Mouse (Mus musculus) ES-CJ7 (cell line): ENCODE data around the gene Coq10a.
"Not testable (repeated sequence)": the region's sequence is repeated elsewhere in the genome, so short reads cannot be mapped to it uniquely, and the experiment has no call there.

Experiments used
- DNase-seq: peaks from one replicate; pipeline ENCODE4 v3.0.0; 2011; ENCODE audit warnings: low read depth, low spot score

The Coq10a gene

GRCm38 (mm10) chr10:128344568-128345275, 24.1 kb downstream of the Coq10a start:
- peak; percentile 74 for DNase-seq

DNA sequence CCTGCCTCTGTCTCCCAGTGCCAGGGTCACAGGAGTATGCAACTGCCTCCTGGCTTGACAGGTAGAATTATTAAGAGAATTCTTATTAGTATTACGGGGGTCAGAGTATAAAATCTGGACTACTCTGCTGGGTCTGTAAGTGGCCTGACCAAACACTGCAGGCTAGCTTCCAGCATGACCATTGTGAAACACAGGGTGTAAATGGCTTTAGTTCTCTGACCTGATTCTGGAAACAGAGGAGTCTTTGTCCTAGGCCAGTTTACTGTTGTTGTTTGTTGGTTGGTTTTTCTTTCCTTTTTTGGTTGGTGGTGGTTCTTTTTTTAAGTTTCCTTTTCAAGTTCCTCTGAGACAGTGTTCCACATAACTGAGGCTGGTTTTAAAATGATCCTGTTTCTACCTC, 25.4 kb downstream of the Coq10a start:
- no peak for DNase-seq

GRCm38 (mm10) chr10:128340257-128340656, 28.5 kb downstream of the Coq10a start:
- peak; percentile 78 for DNase-seq

GRCm38 (mm10) chr10:128338948-128339347, 29.8 kb downstream of the Coq10a start:
- no peak for DNase-seq

- DNase-seq: peak; percentile 30
Observed at GRCm38 (mm10) chr10:128338415-128338814, 30.4 kb downstream of the Coq10a start.

DNA sequence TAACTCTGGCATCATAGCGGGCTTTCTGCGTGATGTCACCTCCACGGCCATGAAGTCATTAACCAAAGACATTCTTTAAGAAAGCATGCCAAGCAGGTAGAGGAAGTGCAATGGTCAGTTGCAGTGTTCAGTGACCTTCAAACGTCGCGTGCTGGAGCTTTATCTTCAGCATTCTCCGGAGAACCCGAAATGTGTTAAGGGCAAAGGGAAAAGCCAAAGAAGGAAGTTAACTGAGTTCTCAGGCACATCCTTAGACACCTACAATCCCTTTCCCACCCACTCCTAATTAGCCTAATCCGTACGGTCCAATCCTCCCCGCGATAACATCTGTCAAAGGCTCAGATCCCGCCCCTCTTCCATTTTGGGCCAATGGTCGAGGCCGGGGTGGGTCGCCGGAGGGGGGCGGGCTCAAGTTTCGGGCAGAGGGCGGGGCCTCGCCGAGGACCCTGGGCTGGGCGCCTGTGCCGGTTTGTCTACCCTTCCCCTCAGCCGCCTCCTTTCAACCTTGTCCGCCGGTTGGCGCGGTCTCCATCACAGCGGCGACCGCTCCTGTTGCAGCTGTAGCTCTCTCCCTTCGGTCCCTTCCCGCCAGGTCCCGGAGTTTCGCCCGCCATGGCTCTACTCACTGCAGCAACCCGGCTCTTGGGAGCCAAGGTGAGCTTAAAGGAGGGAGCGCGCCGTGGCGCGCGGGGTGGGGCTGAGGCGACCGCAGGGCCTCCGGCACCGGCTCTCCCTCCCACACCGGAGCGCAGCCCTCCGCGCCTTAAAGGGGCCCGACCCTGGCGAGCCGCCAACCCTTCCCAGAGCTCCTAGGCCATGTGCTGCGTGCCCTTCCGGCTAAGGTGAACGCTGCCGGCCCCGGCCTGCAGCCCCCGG, 31.3 kb downstream of the Coq10a start, which contains the start of gene Cs:
Cs (plus strand) TSS at position 429 of the 876 bp plus-strand sequence.
- peak; percentile 98 for DNase-seq

GRCm38 (mm10) chr10:128336597-128336996, 32.2 kb downstream of the Coq10a start:
- no peak for DNase-seq

GRCm38 (mm10) chr10:128336195-128336594, 32.6 kb downstream of the Coq10a start:
- no peak for DNase-seq

GRCm38 (mm10) chr10:128335582-128335981, 33.2 kb downstream of the Coq10a start:
- DNase-seq: peak; percentile 83

GRCm38 (mm10) chr10:128332358-128333249, 36.2 kb downstream of the Coq10a start:
- DNase-seq: not testable (repeated sequence)

DNA sequence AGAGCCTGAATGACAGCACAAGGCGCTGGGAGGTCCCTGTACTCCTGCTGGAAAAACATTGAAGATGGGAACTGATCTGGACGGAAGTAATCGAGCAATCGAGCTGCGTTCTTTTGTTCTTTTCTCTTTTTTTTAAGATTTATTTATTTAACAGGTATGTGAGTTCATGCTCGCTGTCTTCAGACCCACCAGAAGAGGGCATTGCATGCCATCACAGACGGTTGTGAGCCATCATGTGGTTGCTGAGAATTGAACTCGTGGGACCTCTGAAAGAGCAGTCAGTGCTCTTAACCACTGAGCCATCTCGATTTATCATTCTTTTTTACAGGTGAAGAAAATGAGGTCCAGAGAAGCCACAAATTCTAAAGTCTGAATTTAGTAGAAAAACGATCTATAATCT, 41.2 kb downstream of the Coq10a start:
- peak; percentile 69 for DNase-seq

GRCm38 (mm10) chr10:128326825-128327224, 42.0 kb downstream of the Coq10a start:
- no peak for DNase-seq

- no peak for DNase-seq
Observed at GRCm38 (mm10) chr10:128323516-128323915, 45.3 kb downstream of the Coq10a start.

GRCm38 (mm10) chr10:128322141-128323108, 46.4 kb downstream of the Coq10a start, which contains the start of gene Cnpy2:
TSS of gene Cnpy2 (plus strand) at chr10:128322459.
- peak; percentile 98 for DNase-seq

GRCm38 (mm10) chr10:128321641-128322040, 47.2 kb downstream of the Coq10a start:
- DNase-seq: peak; percentile 39

DNA sequence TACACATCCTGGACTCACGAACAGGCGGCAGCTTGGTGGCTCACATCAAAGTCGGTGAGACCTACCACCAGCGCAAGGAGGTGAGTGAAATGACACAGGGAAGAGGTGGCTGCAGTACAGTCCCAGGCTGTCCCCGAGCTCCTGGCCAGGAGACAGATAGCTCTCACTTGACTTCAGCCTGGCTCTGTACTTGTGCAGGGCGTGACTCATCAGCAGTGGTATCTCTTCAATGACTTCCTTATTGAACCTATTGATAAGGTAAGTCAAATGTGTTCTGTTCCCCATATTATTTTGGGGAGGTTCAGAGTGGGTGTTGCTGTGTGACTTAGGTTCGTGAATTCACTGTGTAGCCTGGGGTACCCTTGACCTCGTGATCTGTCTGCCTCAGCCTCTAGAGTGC, 53.2 kb downstream of the Coq10a start:
- no peak for DNase-seq
